Mouse (Mus musculus): ENCODE results near the gene Tbkbp1.
A peak's percentile ranks its signal among the peaks of the same experiment; 100 is the strongest.

Gene Tbkbp1

GRCm38 (mm10) chr11:97126645-97127468, 24.4 kb downstream of the Tbkbp1 start:
- DNase-seq (ENCODE audit: low spot score): peak; percentile 47

GRCm38 (mm10) chr11:97124266-97125036, 26.8 kb downstream of the Tbkbp1 start:
- DNase-seq (ENCODE audit: low spot score): peak; percentile 58

- DNase-seq (ENCODE audit: low spot score): peak; percentile 60
Measured at GRCm38 (mm10) chr11:97123282-97123890, 27.9 kb downstream of the Tbkbp1 start.

GRCm38 (mm10) chr11:97120641-97121040, 30.7 kb downstream of the Tbkbp1 start:
- DNase-seq (ENCODE audit: low spot score): no peak

- no peak for DNase-seq (ENCODE audit: low spot score)
Measured at GRCm38 (mm10) chr11:97120221-97120620, 31.1 kb downstream of the Tbkbp1 start.

- no peak for DNase-seq (ENCODE audit: low spot score)
Measured at GRCm38 (mm10) chr11:97115797-97116196, 35.5 kb downstream of the Tbkbp1 start.

GRCm38 (mm10) chr11:97114671-97115601, 36.4 kb downstream of the Tbkbp1 start, which contains the start of gene Tbx21:
Gene Tbx21 (minus strand): TSS chr11:97115331.
- DNase-seq (ENCODE audit: low spot score): peak; percentile 48

GRCm38 (mm10) chr11:97112519-97113125, 38.7 kb downstream of the Tbkbp1 start:
- DNase-seq (ENCODE audit: low spot score): no peak

- DNase-seq (ENCODE audit: low spot score): no peak
Measured at GRCm38 (mm10) chr11:97108976-97109375, 42.3 kb downstream of the Tbkbp1 start.

- no peak for DNase-seq (ENCODE audit: low spot score)
Measured at GRCm38 (mm10) chr11:97104091-97104483, 47.2 kb downstream of the Tbkbp1 start.

- DNase-seq (ENCODE audit: low spot score): no peak
Measured at GRCm38 (mm10) chr11:97103163-97104090, 47.9 kb downstream of the Tbkbp1 start.

GRCm38 (mm10) chr11:97101722-97102121, 49.6 kb downstream of the Tbkbp1 start:
- DNase-seq (ENCODE audit: low spot score): peak; percentile 83

- DNase-seq (ENCODE audit: low spot score): no peak
Measured at GRCm38 (mm10) chr11:97098791-97099190, 52.5 kb downstream of the Tbkbp1 start.

GRCm38 (mm10) chr11:97094600-97094999, 56.7 kb downstream of the Tbkbp1 start:
- DNase-seq (ENCODE audit: low spot score): no peak

- DNase-seq (ENCODE audit: low spot score): no peak
Measured at GRCm38 (mm10) chr11:97086365-97086764, 64.9 kb downstream of the Tbkbp1 start.

Measured in retina, embryonic 14.5 days (tissue).